In the genomic region with DNA sequence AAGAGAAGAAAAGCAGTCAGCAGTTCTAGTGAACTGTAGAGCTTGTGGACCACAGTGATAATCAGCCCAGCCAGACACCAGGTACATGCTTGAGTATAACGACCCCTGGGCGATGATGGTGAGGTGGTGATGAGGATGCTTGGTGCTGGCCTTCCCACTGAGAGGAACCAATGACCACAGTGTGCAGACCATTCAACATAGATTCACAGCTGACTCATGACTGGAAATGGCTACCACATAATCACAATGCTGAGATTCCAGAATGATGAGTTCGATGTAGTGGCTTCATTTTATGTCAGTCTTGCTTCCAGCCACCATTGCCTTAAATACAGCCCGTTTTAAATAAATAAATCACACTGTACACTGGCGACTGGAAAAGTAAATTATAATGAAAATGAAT, we compare ENCODE assay signal across 24 mouse cellular contexts.
A peak's percentile ranks its signal among the peaks of the same experiment; 100 is the strongest.
DNase-seq lines count a peak whose midpoint lies in the region; ATAC-seq and TF ChIP-seq lines count a peak whose summit lies in the region.
"Had no signal": no experiment of that assay in that cellular context is flagged by ENCODE, and none has a peak within 500 bp of the region (broad histone marks: within the 10 kb centered on the region; RNA-seq: fewer than 3 reads in every experiment).

No protein-coding gene starts in this region.

- H3K79me2 ChIP-seq in C2C12 (ENCODE audit: control insufficient read depth, insufficient read depth): no peaks in the 10 kb centered on the region
- no peaks in the 10 kb centered on the region for H3K79me2 ChIP-seq in myocyte (ENCODE audit: control insufficient read depth, insufficient read depth)

- H3ac ChIP-seq in C2C12 (ENCODE audit: control insufficient read depth, insufficient read length, low read depth) (no peak overlapping the region), myocyte (ENCODE audit: control insufficient read depth, insufficient read length) (no peak overlapping the region)

- H3K4me3 ChIP-seq in C2C12 (ENCODE audit: insufficient read depth, poor library complexity, severe bottlenecking) (no peak overlapping the region), myocyte (no peak overlapping the region)
- H3K4me3 ChIP-seq in lung, adult 2 months (replicated peaks; ENCODE audit: extremely low read depth, low read depth, low read length): no peak overlapping the region
- no peak overlapping the region for H3K4me3 ChIP-seq in hindbrain, postnatal 0 days (ENCODE audit: low read length)
- H3K4me3 ChIP-seq: embryonic facial prominence, embryonic 13.5 days; embryonic facial prominence, embryonic 15.5 days; forebrain, embryonic 10.5 days; forebrain, embryonic 12.5 days had no signal

- peak; percentile 50 for DNase-seq in 3134 (ENCODE audit: extremely low read depth, insufficient read length, low spot score)
- DNase-seq in NIH3T3 (ENCODE audit: low read depth): peak; percentile 23
- no peak for DNase-seq in lung, adult 2 months
- DNase-seq in hindbrain, postnatal 0 days (ENCODE audit: low spot score): no peak
- DNase-seq in left cerebral cortex, adult 8-10 months (ENCODE audit: low spot score in 2 of 2): no peak
- DNase-seq: adrenal gland, adult 2 months; adrenal gland, postnatal 10 days; adrenal gland, postnatal 25 days; B cell, adult 2 months; cerebellum, adult 11 months; cerebellum, adult 18-20 months; cerebellum, adult 8-10 months; cerebellum, adult 9-11 months; cerebellum, postnatal 14 days; cerebellum, postnatal 36 days; embryo, embryonic 11 days had no signal

- no peak for ATAC-seq in hindbrain, postnatal 0 days
- ATAC-seq: forebrain, embryonic 14.5 days; forebrain, embryonic 16.5 days had no signal

- no peaks in the 10 kb centered on the region for H3K36me3 ChIP-seq in C2C12 (ENCODE audit: control insufficient read depth, insufficient read depth)
- no peaks in the 10 kb centered on the region for H3K36me3 ChIP-seq in myocyte (ENCODE audit: control insufficient read depth, insufficient read depth)
- H3K36me3 ChIP-seq in hindbrain, postnatal 0 days (ENCODE audit: insufficient read depth, low read length): no peaks in the 10 kb centered on the region
- H3K36me3 ChIP-seq: embryonic facial prominence, embryonic 13.5 days; embryonic facial prominence, embryonic 15.5 days; forebrain, embryonic 10.5 days; forebrain, embryonic 12.5 days had no signal

- H3K9ac ChIP-seq in hindbrain, postnatal 0 days (replicated peaks; ENCODE audit: low read length): no peak overlapping the region
- H3K9ac ChIP-seq: embryonic facial prominence, embryonic 13.5 days; embryonic facial prominence, embryonic 15.5 days; forebrain, embryonic 12.5 days had no signal

- H3K4me2 ChIP-seq in myocyte (ENCODE audit: low read depth): peak overlapping the region; percentile 50
- no peak overlapping the region for H3K4me2 ChIP-seq in hindbrain, postnatal 0 days (ENCODE audit: low read depth, low read length)
- H3K4me2 ChIP-seq: embryonic facial prominence, embryonic 13.5 days; embryonic facial prominence, embryonic 15.5 days; forebrain, embryonic 12.5 days had no signal

- no peaks in the 10 kb centered on the region for H3K9me3 ChIP-seq in hindbrain, postnatal 0 days (ENCODE audit: low read length)
- H3K9me3 ChIP-seq: embryonic facial prominence, embryonic 13.5 days; embryonic facial prominence, embryonic 15.5 days; forebrain, embryonic 10.5 days; forebrain, embryonic 12.5 days had no signal

- no peak for TF ChIP-seq POLR2A in myocyte (IDR thresholded peaks at IDR 0.05; ENCODE audit: insufficient read length, low read depth)
- TF ChIP-seq POLR2A in lung, adult 2 months (IDR thresholded peaks at IDR 0.05; ENCODE audit: borderline replicate concordance, extremely low read depth, low read depth, low read length): no peak

- 79% methylated on average over 5 of the region's 5 CpGs for WGBS in lung, adult 2 months
- WGBS in hindbrain, postnatal 0 days: 84% methylated on average over 5 of the region's 5 CpGs

- TF ChIP-seq CTCF in C2C12 (IDR thresholded peaks at IDR 0.05; ENCODE audit: control insufficient read depth, insufficient read depth, insufficient read length): no peak
- no peak for TF ChIP-seq CTCF in lung, adult 2 months (IDR thresholded peaks at IDR 0.05; ENCODE audit: insufficient read depth, low read length)
- TF ChIP-seq CTCF in hindbrain, postnatal 0 days (IDR thresholded peaks at IDR 0.05; ENCODE audit: low read depth): no peak

- H3K27me3 ChIP-seq in C2C12 (ENCODE audit: control insufficient read depth, insufficient read depth, insufficient read length): no peaks in the 10 kb centered on the region
- no peaks in the 10 kb centered on the region for H3K27me3 ChIP-seq in myocyte (ENCODE audit: control insufficient read depth, insufficient read depth, insufficient read length)
- no peaks in the 10 kb centered on the region for H3K27me3 ChIP-seq in hindbrain, postnatal 0 days (ENCODE audit: insufficient read depth, low read length)
- H3K27me3 ChIP-seq: embryonic facial prominence, embryonic 13.5 days; embryonic facial prominence, embryonic 15.5 days; forebrain, embryonic 12.5 days had no signal

- H3K79me3 ChIP-seq in C2C12 (ENCODE audit: low read depth): no peaks in the 10 kb centered on the region

- no peak overlapping the region for H3K27ac ChIP-seq in hindbrain, postnatal 0 days
- H3K27ac ChIP-seq: embryonic facial prominence, embryonic 13.5 days; embryonic facial prominence, embryonic 15.5 days; forebrain, embryonic 10.5 days; forebrain, embryonic 12.5 days had no signal

- no peaks in the 10 kb centered on the region for H3K4me1 ChIP-seq in lung, adult 2 months (ENCODE audit: control insufficient read depth, insufficient read depth, low read length)
- H3K4me1 ChIP-seq in hindbrain, postnatal 0 days (ENCODE audit: insufficient read depth, low read length): no peaks in the 10 kb centered on the region
- H3K4me1 ChIP-seq: embryonic facial prominence, embryonic 13.5 days; embryonic facial prominence, embryonic 15.5 days; forebrain, embryonic 10.5 days; forebrain, embryonic 12.5 days had no signal

TF ChIP-seq in C2C12, 6 proteins besides CTCF, POLR2A, EP300 and RAD21:
- no peak for TF ChIP-seq CEBPB (IDR thresholded peaks at IDR 0.05; ENCODE audit: low read depth)
- peak; percentile 85 for TF ChIP-seq MAX (IDR thresholded peaks at IDR 0.05)
- TF ChIP-seq USF1 (IDR thresholded peaks at IDR 0.05; ENCODE audit: low read depth): no peak
- TF ChIP-seq MYOD1 (IDR thresholded peaks at IDR 0.05; ENCODE audit: control insufficient read depth, insufficient read length, low read depth): peak; percentile 74
- peak; percentile 95 for TF ChIP-seq FOSL1 (IDR thresholded peaks at IDR 0.05; ENCODE audit: insufficient read depth, low read length, poor library complexity, severe bottlenecking)
- no peak for TF ChIP-seq MYOG (IDR thresholded peaks at IDR 0.05; ENCODE audit: control insufficient read depth, extremely low read depth, insufficient read length)
TF ChIP-seq in C2C12: peak in this region for 3.

TF ChIP-seq in myocyte, 11 proteins besides CTCF, POLR2A, EP300 and RAD21:
- peak in 1 of 3 experiments; percentile 40 for TF ChIP-seq MYOD1 (IDR thresholded peaks at IDR 0.05; ENCODE audit: control insufficient read depth in 1 of 3, insufficient read length in 2 of 3, low read depth in 2 of 3)
- no peak for TF ChIP-seq POLR2AphosphoS2 (IDR thresholded peaks at IDR 0.05; ENCODE audit: insufficient read length, low read depth)

Comparison
In these comparisons a context has a peak if more than half of its experiments do, and no peak if none do; other contexts are left out.
1. DNase-seq: peak in 3134 (single experiment) and NIH3T3 (single experiment); none in lung, adult 2 months (single experiment), hindbrain, postnatal 0 days (single experiment) and left cerebral cortex, adult 8-10 months (0 of 2).